Mouse (Mus musculus) midbrain, embryonic 11.5 days (tissue): ENCODE measurements around the gene Pomgnt2. TPM values are rescaled to one million over a fixed set of nuclear protein-coding genes. Genes with fewer than 3 reads are reported as not detected.

Experiments used
- ATAC-seq: fragments of 200-750 bp; cut with Nextera tagmentation; 2 replicates; pipeline ENCODE4 v1.8.0; 2017; ENCODE audit warnings: moderate TSS enrichment, moderate library complexity; ENCODE audit not compliant: low FRiP score
- DNase-seq: peaks from one replicate; pipeline ENCODE4 v3.0.0; 2015; ENCODE audit warnings: low spot score; ENCODE audit errors: missing footprints
- H3K27ac ChIP-seq: fragments of 300-500 bp; sonication (generic); 2 replicates; pipeline ENCODE4 v1.5.1; 2014; ENCODE audit warnings: low read depth, low read length
- H3K27me3 ChIP-seq: fragments of 300-500 bp; sonication (generic); 2 replicates; pipeline ENCODE4 v1.6.1; 2014; ENCODE audit warnings: mild to moderate bottlenecking, low read length, moderate library complexity, mixed read lengths; ENCODE audit not compliant: control insufficient read depth, insufficient read depth
- H3K36me3 ChIP-seq: fragments of 300-500 bp; sonication (generic); 2 replicates; pipeline ENCODE4 v1.6.1; 2014; ENCODE audit warnings: mild to moderate bottlenecking, low read length, moderate library complexity, mixed read lengths; ENCODE audit not compliant: control insufficient read depth, insufficient read depth
- H3K4me1 ChIP-seq: fragments of 300-500 bp; sonication (generic); 2 replicates; pipeline ENCODE4 v1.6.1; 2014; ENCODE audit warnings: low read length; ENCODE audit not compliant: control insufficient read depth, insufficient read depth
- H3K4me2 ChIP-seq: fragments of 300-500 bp; sonication (generic); 2 replicates; pipeline ENCODE4 v1.6.1; 2014; ENCODE audit warnings: mild to moderate bottlenecking, moderate library complexity
- H3K4me3 ChIP-seq: fragments of 300-500 bp; sonication (generic); 2 replicates; pipeline ENCODE4 v1.5.1; 2014; ENCODE audit warnings: low read depth, low read length
- H3K9ac ChIP-seq: fragments of 300-500 bp; sonication (generic); 2 replicates; pipeline ENCODE4 v1.6.1; 2014; ENCODE audit warnings: low read length
- H3K9me3 ChIP-seq: fragments of 300-500 bp; sonication (generic); 2 replicates; pipeline ENCODE4 v1.6.1; 2016; ENCODE audit warnings: low read length; ENCODE audit not compliant: control insufficient read depth
- WGBS: fragments of 180-500 bp; shearing (Covaris S2); extraction: QIAGEN DNeasy Blood & Tissue Kit; methylation state at CpG from one replicate; pipeline ENCODE4 v1.1.7; 2014; 5-methylcytosine and 5-hydroxymethylcytosine counted together
- polyA plus RNA-seq: library from polyadenylated mRNA; unstranded; fragments of >200 nt; fragmentation: Nextera tagmentation; extraction: Ambion mirVana; gene quantifications from 2 replicates; pipeline ENCODE4 v1.2.1, GENCODE M21; 2014

Gene Pomgnt2
- polyA plus RNA-seq, 1 experiment from 2014 or later, result 9.7 TPM

DNA sequence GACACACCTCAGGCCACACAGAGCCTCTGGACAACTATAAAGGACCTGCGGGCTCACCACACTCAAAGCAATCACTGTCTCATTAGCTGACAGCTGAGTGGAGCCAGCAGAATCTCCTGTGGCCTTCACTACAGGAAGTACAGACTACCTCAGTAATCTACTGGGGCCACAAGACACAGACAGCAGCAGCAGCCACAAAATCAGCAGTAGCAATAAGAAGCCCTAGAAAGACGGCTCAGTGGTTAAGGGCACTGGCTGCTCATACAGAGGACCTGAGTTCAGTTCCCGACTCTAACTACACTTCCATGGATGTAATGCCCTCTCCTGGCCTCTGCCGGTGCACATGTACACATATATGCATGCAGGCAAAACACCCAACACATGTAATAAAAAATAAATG, 23.4 kb upstream of the Pomgnt2 start:
- H3K9ac ChIP-seq, result no peak overlapping the region
- WGBS, result 90% methylated on average over 4 of the region's 4 CpGs
- no peaks in the 10 kb centered on the region for H3K27me3 ChIP-seq
- H3K4me3 ChIP-seq, result no peak overlapping the region
- DNase-seq, result no peak
- H3K4me2 ChIP-seq, result no peak overlapping the region
- H3K36me3 ChIP-seq, result no peaks in the 10 kb centered on the region
- H3K4me1 ChIP-seq, result peaks cover 8% of the 10 kb centered on the region; the same call in 1 of the 2 replicates
- ATAC-seq, result no peak
- no peak overlapping the region for H3K27ac ChIP-seq
- no peaks in the 10 kb centered on the region for H3K9me3 ChIP-seq

GRCm38 (mm10) chr9:122018782-122019395, 22.0 kb upstream of the Pomgnt2 start:
- Histone ChIP-seq H3K4me3 (no peak overlapping the region), H3K27ac (no peak overlapping the region), H3K4me2 (peak overlapping the region; percentile 28; the same call in 1 of the 2 replicates)

GRCm38 (mm10) chr9:122018079-122018478, 21.2 kb upstream of the Pomgnt2 start:
- Histone ChIP-seq H3K36me3 (no peaks in the 10 kb centered on the region), H3K9me3 (no peaks in the 10 kb centered on the region), H3K4me3 (no peak overlapping the region), H3K4me1 (peaks cover 8% of the 10 kb centered on the region; the same call in 1 of the 2 replicates), H3K27ac (no peak overlapping the region), H3K9ac (no peak overlapping the region), H3K4me2 (no peak overlapping the region), H3K27me3 (no peaks in the 10 kb centered on the region)
- ATAC-seq (no peak), DNase-seq (peak; percentile 84)
- 76% methylated on average over 5 of the region's 5 CpGs for WGBS

More at GRCm38 (mm10) chr9:122018782-122019395, 22.0 kb upstream of the Pomgnt2 start:
- Histone ChIP-seq H3K36me3 (no peaks in the 10 kb centered on the region), H3K9ac (no peak overlapping the region), H3K27me3 (no peaks in the 10 kb centered on the region), H3K4me1 (peaks cover 8% of the 10 kb centered on the region; the same call in 1 of the 2 replicates), H3K9me3 (no peaks in the 10 kb centered on the region)
- 11% methylated on average over 8 of the region's 8 CpGs for WGBS
- ATAC-seq (peak; percentile 81), DNase-seq (peak; percentile 92)

DNA sequence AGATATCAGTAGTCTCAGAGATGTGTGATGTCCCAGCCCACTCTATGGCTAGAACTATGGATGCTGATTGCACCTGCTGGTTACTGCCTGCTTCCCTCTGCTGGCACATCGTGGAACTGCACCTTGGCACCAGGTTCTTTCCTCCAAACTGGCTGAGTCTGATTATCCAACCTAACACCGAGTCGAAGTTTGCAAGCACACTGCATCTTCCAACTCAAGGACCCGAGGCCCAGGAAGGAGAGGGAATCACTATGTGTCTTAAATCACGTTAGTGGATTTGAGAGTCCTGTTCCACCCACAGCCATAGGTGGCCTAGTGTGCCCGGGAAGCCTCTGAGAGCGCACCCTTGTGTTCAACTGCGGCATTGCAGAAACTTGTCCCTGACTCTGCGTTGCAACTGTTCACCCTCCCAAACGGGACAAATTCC, 17.3 kb upstream of the Pomgnt2 start:
- peak; percentile 99 for DNase-seq
- no peak overlapping the region for H3K4me3 ChIP-seq
- peaks cover 5% of the 10 kb centered on the region; the same call in 1 of the 2 replicates for H3K4me1 ChIP-seq
- WGBS, result 11% methylated on average over 10 of the region's 10 CpGs
- H3K9me3 ChIP-seq, result no peaks in the 10 kb centered on the region
- no peak overlapping the region for H3K27ac ChIP-seq
- 0 out of 2 replicates have a peak, but pooled peaks have one; percentile 26 for ATAC-seq
- no peaks in the 10 kb centered on the region for H3K36me3 ChIP-seq
- H3K4me2 ChIP-seq, result no peak overlapping the region
- no peaks in the 10 kb centered on the region for H3K27me3 ChIP-seq
- H3K9ac ChIP-seq, result no peak overlapping the region

DNA sequence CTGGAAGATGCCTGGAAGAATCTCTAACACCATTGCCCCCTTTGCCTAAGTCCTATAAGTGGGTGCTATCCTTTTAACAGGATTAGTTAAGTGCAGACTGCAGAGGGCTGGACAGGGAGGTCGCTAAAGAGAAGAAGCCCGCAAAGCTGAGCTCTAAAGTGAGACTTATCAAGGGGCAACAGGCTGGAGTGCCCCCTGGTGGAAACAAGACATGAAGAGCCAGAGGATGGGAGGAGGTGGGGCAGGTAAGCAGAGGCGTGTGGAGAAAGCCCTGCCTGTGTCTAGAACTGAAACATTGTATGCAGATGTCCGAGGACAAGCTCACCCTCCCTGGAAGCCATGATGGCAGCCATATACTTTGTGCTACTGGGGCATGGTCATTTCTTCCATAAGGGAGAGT, 16.7 kb upstream of the Pomgnt2 start:
- no peak overlapping the region for H3K4me3 ChIP-seq
- H3K9me3 ChIP-seq, result no peaks in the 10 kb centered on the region
- no peak overlapping the region for H3K9ac ChIP-seq
- H3K36me3 ChIP-seq, result no peaks in the 10 kb centered on the region
- no peaks in the 10 kb centered on the region for H3K4me1 ChIP-seq
- no peak overlapping the region for H3K27ac ChIP-seq
- H3K27me3 ChIP-seq, result no peaks in the 10 kb centered on the region
- WGBS, result 78% methylated on average over 4 of the region's 4 CpGs
- DNase-seq (peak; percentile 54), ATAC-seq (no peak)
- H3K4me2 ChIP-seq, result no peak overlapping the region

DNA sequence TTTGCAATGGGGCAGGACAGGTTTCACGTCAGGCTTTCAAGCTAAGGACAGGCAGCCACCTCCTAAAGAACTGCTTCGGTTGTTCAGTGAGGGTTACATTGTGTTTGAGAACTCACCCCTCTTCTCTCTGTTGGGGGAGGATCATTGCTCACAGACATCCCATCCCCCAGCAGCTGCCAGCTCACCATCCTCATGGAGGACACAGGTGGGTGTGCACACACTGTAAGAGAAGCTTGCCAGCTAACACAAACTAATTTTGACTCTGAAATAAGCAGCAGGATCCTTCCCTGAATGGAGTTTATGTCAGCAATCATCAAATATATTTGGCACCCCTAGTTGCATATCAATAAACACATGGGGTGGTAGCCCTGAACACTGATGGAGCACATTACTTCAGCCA, 15.9 kb upstream of the Pomgnt2 start:
- no peaks in the 10 kb centered on the region for H3K4me1 ChIP-seq
- no peak overlapping the region for H3K9ac ChIP-seq
- ATAC-seq (no peak), DNase-seq (peak; percentile 41)
- H3K27me3 ChIP-seq, result no peaks in the 10 kb centered on the region
- no peaks in the 10 kb centered on the region for H3K9me3 ChIP-seq
- no peak overlapping the region for H3K4me3 ChIP-seq
- no peak overlapping the region for H3K27ac ChIP-seq
- H3K36me3 ChIP-seq, result no peaks in the 10 kb centered on the region
- WGBS, result 84% methylated on average over 2 of the region's 2 CpGs
- no peak overlapping the region for H3K4me2 ChIP-seq

GRCm38 (mm10) chr9:122010751-122011150, 13.8 kb upstream of the Pomgnt2 start:
- DNase-seq (peak; percentile 65), ATAC-seq (no peak)
- H3K27me3 ChIP-seq, result no peaks in the 10 kb centered on the region
- no peaks in the 10 kb centered on the region for H3K36me3 ChIP-seq
- no peak overlapping the region for H3K4me2 ChIP-seq
- H3K9ac ChIP-seq, result no peak overlapping the region
- 89% methylated on average over 2 of the region's 2 CpGs for WGBS
- no peaks in the 10 kb centered on the region for H3K9me3 ChIP-seq
- H3K4me3 ChIP-seq, result no peak overlapping the region
- no peaks in the 10 kb centered on the region for H3K4me1 ChIP-seq
- H3K27ac ChIP-seq, result no peak overlapping the region

DNA sequence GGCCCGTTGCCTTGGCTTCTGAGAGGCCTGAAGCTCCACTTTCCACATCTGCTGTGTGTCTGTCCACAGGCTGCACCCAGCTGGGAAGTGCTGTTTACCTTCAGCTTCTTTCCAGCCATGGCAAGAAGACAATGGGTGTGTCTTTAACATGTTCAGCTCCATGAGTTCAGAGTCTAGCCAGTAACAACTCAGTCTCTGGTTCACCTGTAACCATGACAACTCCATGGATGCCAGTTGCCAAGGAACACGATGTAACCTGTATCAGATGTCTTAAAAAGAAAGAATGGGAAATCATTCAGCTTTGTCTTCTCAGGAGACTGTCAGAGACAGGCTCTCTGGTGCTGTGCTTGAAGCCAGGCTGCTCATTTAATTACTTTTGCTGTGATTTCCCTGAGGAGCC, 12.0 kb upstream of the Pomgnt2 start:
- DNase-seq, result peak; percentile 79
- no peak overlapping the region for H3K9ac ChIP-seq
- no peak overlapping the region for H3K27ac ChIP-seq
- 55% methylated on average over 2 of the region's 2 CpGs for whole genome bisulfite sequencing
- H3K9me3 ChIP-seq, result no peaks in the 10 kb centered on the region
- no peaks in the 10 kb centered on the region for H3K36me3 ChIP-seq
- H3K4me2 ChIP-seq, result no peak overlapping the region
- ATAC-seq, result no peak
- H3K27me3 ChIP-seq, result no peaks in the 10 kb centered on the region
- H3K4me3 ChIP-seq, result no peak overlapping the region
- no peaks in the 10 kb centered on the region for H3K4me1 ChIP-seq

DNA sequence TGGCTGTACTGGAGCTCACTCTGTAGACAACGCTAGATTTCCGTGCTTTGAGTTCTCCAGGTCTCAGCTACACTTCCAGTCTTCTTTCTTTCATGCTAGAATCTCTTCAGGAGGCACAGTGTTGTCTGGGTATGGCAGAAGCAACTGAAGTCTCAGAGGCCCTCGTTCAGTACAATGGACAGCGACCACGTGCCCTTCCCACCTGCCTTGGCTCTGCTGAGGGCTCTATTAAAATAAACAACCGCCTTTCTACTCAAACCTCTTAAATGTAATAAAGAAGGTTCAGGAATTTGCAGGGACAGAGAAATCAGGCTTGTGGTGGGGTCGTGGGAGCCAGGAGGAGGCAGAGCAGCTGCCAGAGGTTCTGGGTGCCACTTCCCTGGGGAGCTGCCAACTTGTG, 9.7 kb upstream of the Pomgnt2 start:
- no peaks in the 10 kb centered on the region for H3K4me1 ChIP-seq
- ATAC-seq (no peak), DNase-seq (peak; percentile 86)
- H3K9ac ChIP-seq, result no peak overlapping the region
- no peak overlapping the region for H3K4me2 ChIP-seq
- H3K4me3 ChIP-seq, result no peak overlapping the region
- WGBS, result 17% methylated on average over 7 of the region's 7 CpGs
- no peaks in the 10 kb centered on the region for H3K27me3 ChIP-seq
- H3K27ac ChIP-seq, result no peak overlapping the region
- no peaks in the 10 kb centered on the region for H3K36me3 ChIP-seq
- H3K9me3 ChIP-seq, result no peaks in the 10 kb centered on the region
